Mouse (Mus musculus) heart, postnatal 0 days (tissue): ENCODE data around the gene Kit. TPM values are rescaled to one million over a fixed set of nuclear protein-coding genes. Genes with fewer than 3 reads are reported as not detected.
A peak's percentile ranks its signal among the peaks of the same experiment; 100 is the strongest.

ENCODE experiments used
- ATAC-seq: fragments of 200-750 bp; cut with Nextera tagmentation; 2 replicates; pipeline ENCODE4 v1.8.0; 2017; ENCODE audit warnings: low read depth, moderate number of reproducible peaks, moderate library complexity; ENCODE audit not compliant: insufficient read depth
- DNase-seq: peaks from one replicate; pipeline ENCODE4 v3.0.0-alpha.2; 2016; ENCODE audit warnings: low spot score
- H3K27ac ChIP-seq: fragments of 300-500 bp; sonication (generic); 2 replicates; pipeline ENCODE4 v1.5.1; 2014; ENCODE audit warnings: low read depth, mild to moderate bottlenecking
- H3K27me3 ChIP-seq: fragments of 300-500 bp; sonication (generic); 2 replicates; pipeline ENCODE4 v1.6.1; 2014; ENCODE audit warnings: low read length, mixed read lengths; ENCODE audit not compliant: control insufficient read depth, insufficient read depth
- H3K36me3 ChIP-seq: fragments of 300-500 bp; sonication (generic); replicated peaks from 2 replicates; pipeline ENCODE4 v1.6.1; 2014; ENCODE audit warnings: low read length, mixed read lengths; ENCODE audit not compliant: control insufficient read depth, insufficient read depth
- H3K4me1 ChIP-seq: fragments of 300-500 bp; sonication (generic); 2 replicates; pipeline ENCODE4 v1.6.1; 2014; ENCODE audit warnings: antibody characterized with exemption; ENCODE audit not compliant: control insufficient read depth, insufficient read depth
- H3K4me2 ChIP-seq: fragments of 300-500 bp; sonication (generic); 2 replicates; pipeline ENCODE4 v1.6.1; 2014; ENCODE audit warnings: low read depth, mild to moderate bottlenecking, low read length, moderate library complexity
- H3K4me3 ChIP-seq: fragments of 300-500 bp; sonication (generic); 2 replicates; pipeline ENCODE4 v1.5.1; 2014; ENCODE audit warnings: low read depth, low read length
- H3K9ac ChIP-seq: fragments of 300-500 bp; sonication (generic); replicated peaks from 2 replicates; pipeline ENCODE4 v1.6.1; 2014; ENCODE audit warnings: low read depth, low read length, mixed read lengths
- H3K9me3 ChIP-seq: fragments of 300-500 bp; sonication (generic); replicated peaks from 2 replicates; pipeline ENCODE4 v1.6.1; 2016; ENCODE audit warnings: low read length; ENCODE audit not compliant: control insufficient read depth
- CTCF ChIP-seq: IDR thresholded peaks from 2 replicates; pipeline ENCODE4 v1.5.1; 2016; ENCODE audit warnings: antibody characterized with exemption, control low read depth, low read depth
- EP300 ChIP-seq: IDR thresholded peaks from 2 replicates; pipeline ENCODE4 v1.6.1; 2016; ENCODE audit warnings: antibody characterized with exemption, low read depth
- WGBS: fragments of 180-500 bp; shearing (Covaris S2); extraction: QIAGEN DNeasy Blood & Tissue Kit; methylation state at CpG from one replicate; pipeline ENCODE4 v1.1.7; 2014; 5-methylcytosine and 5-hydroxymethylcytosine counted together
- polyA plus RNA-seq: library from polyadenylated mRNA; unstranded; fragments of >200 nt; fragmentation: Nextera tagmentation; extraction: Ambion mirVana; gene quantifications from 2 replicates; pipeline ENCODE4 v1.2.1, GENCODE M21; 2015
- total RNA-seq: library from RNA; depleted of rRNA; stranded (reverse); fragments of >200 nt; gene quantifications from 2 replicates; pipeline ENCODE4 v1.2.3, GENCODE M21; 2014; ENCODE audit warnings: low replicate concordance

The Kit gene
- total and polyA plus RNA-seq, 2 experiments from 2014 or later = 4.9 to 14.9 TPM

GRCm38 (mm10) chr5:75599991-75600390, 25.3 kb downstream of the Kit start:
- H3K36me3 ChIP-seq = no peaks in the 10 kb centered on the region
- H3K4me1 ChIP-seq = peaks cover 11% of the 10 kb centered on the region
- 42% methylated on average over 6 of the region's 6 CpGs for WGBS
- no peak overlapping the region for H3K9ac ChIP-seq
- DNase-seq = no peak
- no peak overlapping the region for H3K27ac ChIP-seq
- no peak overlapping the region for H3K4me3 ChIP-seq
- TF ChIP-seq CTCF (no peak), EP300 (no peak)
- no peak for ATAC-seq
- no peak overlapping the region for H3K4me2 ChIP-seq
- H3K27me3 ChIP-seq = no peaks in the 10 kb centered on the region
- no peaks in the 10 kb centered on the region for H3K9me3 ChIP-seq

GRCm38 (mm10) chr5:75604238-75604637, 29.5 kb downstream of the Kit start:
- no peak for ATAC-seq
- 74% methylated on average over 9 of the region's 9 CpGs for WGBS
- Histone ChIP-seq H3K4me3 (no peak overlapping the region), H3K4me2 (no peak overlapping the region), H3K36me3 (no peaks in the 10 kb centered on the region), H3K27ac (no peak overlapping the region), H3K9ac (no peak overlapping the region), H3K4me1 (peaks cover 11% of the 10 kb centered on the region), H3K27me3 (no peaks in the 10 kb centered on the region), H3K9me3 (no peaks in the 10 kb centered on the region)
- DNase-seq = no peak
- TF ChIP-seq EP300 (no peak), CTCF (no peak)

DNA sequence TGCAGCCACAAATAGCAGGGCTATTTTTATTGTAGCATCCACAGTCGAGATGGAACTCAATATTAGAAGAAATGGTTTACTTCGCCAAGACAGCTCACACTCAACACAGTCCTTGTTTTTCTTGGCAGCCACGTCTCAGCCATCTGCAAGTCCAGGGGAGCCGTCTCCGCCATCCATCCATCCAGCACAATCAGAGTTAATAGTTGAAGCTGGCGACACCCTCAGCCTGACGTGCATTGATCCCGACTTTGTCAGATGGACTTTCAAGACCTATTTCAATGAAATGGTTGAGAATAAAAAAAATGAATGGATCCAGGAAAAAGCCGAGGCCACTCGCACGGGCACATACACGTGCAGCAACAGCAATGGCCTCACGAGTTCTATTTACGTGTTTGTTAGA, 32.2 kb downstream of the Kit start:
- no peak overlapping the region for H3K4me3 ChIP-seq
- H3K9ac ChIP-seq = no peak overlapping the region
- H3K27ac ChIP-seq = no peak overlapping the region
- H3K4me1 ChIP-seq = peaks cover 4% of the 10 kb centered on the region; the same call in 1 of the 2 replicates
- WGBS = 63% methylated on average over 14 of the region's 14 CpGs
- DNase-seq (peak; percentile 25), ATAC-seq (no peak)
- H3K9me3 ChIP-seq = no peaks in the 10 kb centered on the region
- no peaks in the 10 kb centered on the region for H3K36me3 ChIP-seq
- no peaks in the 10 kb centered on the region for H3K27me3 ChIP-seq
- no peak overlapping the region for H3K4me2 ChIP-seq
- TF ChIP-seq CTCF (no peak), EP300 (no peak)

GRCm38 (mm10) chr5:75607971-75608370, 33.3 kb downstream of the Kit start:
- WGBS = 11% methylated on average over 12 of the region's 12 CpGs
- no peaks in the 10 kb centered on the region for H3K9me3 ChIP-seq
- DNase-seq = peak; percentile 29
- no peaks in the 10 kb centered on the region for H3K36me3 ChIP-seq
- TF ChIP-seq EP300 = no peak
- no peak for TF ChIP-seq CTCF
- no peak overlapping the region for H3K9ac ChIP-seq
- no peaks in the 10 kb centered on the region for H3K27me3 ChIP-seq
- no peak overlapping the region for H3K4me3 ChIP-seq
- H3K27ac ChIP-seq = no peak overlapping the region
- H3K4me1 ChIP-seq = peaks cover 4% of the 10 kb centered on the region; the same call in 1 of the 2 replicates
- H3K4me2 ChIP-seq = peak overlapping the region; percentile 37
- no peak for ATAC-seq

DNA sequence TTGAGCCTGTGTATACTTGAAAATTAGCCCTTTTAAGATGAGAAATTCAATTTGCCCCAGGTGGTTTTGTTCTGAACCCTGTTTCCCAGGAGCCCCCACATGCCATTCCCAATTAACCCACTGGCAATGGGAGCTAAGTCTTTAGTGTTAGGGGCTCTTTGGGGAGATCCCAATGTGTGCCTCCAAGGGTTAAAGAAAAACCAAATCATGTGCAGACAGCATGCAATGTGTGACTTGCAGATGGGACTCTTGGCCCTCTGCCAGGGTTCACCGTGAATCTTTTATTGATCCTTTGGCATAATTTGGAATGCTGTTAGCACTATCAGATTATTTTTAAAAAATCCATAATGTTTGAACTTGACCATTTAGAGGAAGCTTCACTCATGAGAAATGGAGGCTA, 37.7 kb downstream of the Kit start:
- Histone ChIP-seq H3K9ac (no peak overlapping the region), H3K9me3 (no peaks in the 10 kb centered on the region), H3K4me1 (peaks cover 4% of the 10 kb centered on the region; the same call in 1 of the 2 replicates), H3K4me3 (no peak overlapping the region), H3K27me3 (no peaks in the 10 kb centered on the region), H3K36me3 (no peaks in the 10 kb centered on the region), H3K4me2 (no peak overlapping the region), H3K27ac (no peak overlapping the region)
- ATAC-seq (no peak), DNase-seq (no peak)
- TF ChIP-seq CTCF (no peak), EP300 (no peak)
- WGBS = 48% methylated on average over 1 of the region's 1 CpGs

GRCm38 (mm10) chr5:75612926-75613325, 38.2 kb downstream of the Kit start:
- H3K4me3 ChIP-seq = no peak overlapping the region
- H3K27me3 ChIP-seq = no peaks in the 10 kb centered on the region
- H3K4me2 ChIP-seq = no peak overlapping the region
- peaks cover 4% of the 10 kb centered on the region; the same call in 1 of the 2 replicates for H3K4me1 ChIP-seq
- H3K27ac ChIP-seq = no peak overlapping the region
- H3K36me3 ChIP-seq = no peaks in the 10 kb centered on the region
- H3K9me3 ChIP-seq = no peaks in the 10 kb centered on the region
- 91% methylated on average over 4 of the region's 4 CpGs for WGBS
- no peak overlapping the region for H3K9ac ChIP-seq
- no peak for TF ChIP-seq CTCF
- TF ChIP-seq EP300 = no peak
- DNase-seq = no peak
- no peak for ATAC-seq
